Mouse (Mus musculus): ENCODE measurements around the gene Tm4sf5. TPM values are rescaled to one million over a fixed set of nuclear protein-coding genes. Genes with fewer than 3 reads are reported as not detected.
A peak's percentile ranks its signal among the peaks of the same experiment; 100 is the strongest.

Gene Tm4sf5
- polyA plus RNA-seq, 1 experiment: not detected

DNA sequence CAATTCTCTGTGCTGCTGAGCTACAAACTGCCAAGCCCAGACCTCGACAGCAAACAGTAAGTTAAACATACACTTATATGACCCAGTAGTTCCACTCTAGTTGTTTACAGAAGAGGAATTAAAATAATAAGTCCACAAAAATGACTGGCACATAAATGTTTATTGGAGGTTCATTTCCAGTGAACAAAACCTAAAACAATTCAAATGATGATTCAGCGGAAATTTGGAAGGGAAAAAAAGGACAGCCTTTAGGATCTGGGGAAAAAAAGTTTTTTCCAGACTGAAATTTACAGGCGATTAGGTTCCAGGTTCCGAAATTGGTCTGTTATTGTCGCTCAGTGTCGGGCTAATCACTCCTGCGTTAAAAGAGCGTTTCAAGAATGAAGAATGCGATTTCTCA lies 34.4 kb downstream of the Tm4sf5 start:
- no peaks in the 10 kb centered on the region for H3K36me3 ChIP-seq (ENCODE audit: control insufficient read depth, insufficient read depth)
- peak overlapping the region; percentile 41 for H3ac ChIP-seq (ENCODE audit: control insufficient read depth, insufficient read length, low read depth)
- H3K79me3 ChIP-seq (ENCODE audit: low read depth): no peaks in the 10 kb centered on the region
- no peaks in the 10 kb centered on the region for H3K79me2 ChIP-seq (ENCODE audit: control insufficient read depth, insufficient read depth)
- TF ChIP-seq CEBPB (IDR thresholded peaks at IDR 0.05; ENCODE audit: low read depth): no peak
- no peak for TF ChIP-seq CTCF (IDR thresholded peaks at IDR 0.05; ENCODE audit: control insufficient read depth, insufficient read depth, insufficient read length)
- no peak for TF ChIP-seq MYOD1 (IDR thresholded peaks at IDR 0.05; ENCODE audit: control insufficient read depth, insufficient read length, low read depth)
- TF ChIP-seq MAX (IDR thresholded peaks at IDR 0.05): no peak
- TF ChIP-seq MYOG (IDR thresholded peaks at IDR 0.05; ENCODE audit: control insufficient read depth, extremely low read depth, insufficient read length): no peak
- no peak for TF ChIP-seq USF1 (IDR thresholded peaks at IDR 0.05; ENCODE audit: low read depth)
- TF ChIP-seq FOSL1 (IDR thresholded peaks at IDR 0.05; ENCODE audit: insufficient read depth, low read length, poor library complexity, severe bottlenecking): no peak
- no peaks in the 10 kb centered on the region for H3K27me3 ChIP-seq (ENCODE audit: control insufficient read depth, insufficient read depth, insufficient read length)
- H3K4me3 ChIP-seq (ENCODE audit: insufficient read depth, poor library complexity, severe bottlenecking): peak overlapping the region; percentile 41

DNA sequence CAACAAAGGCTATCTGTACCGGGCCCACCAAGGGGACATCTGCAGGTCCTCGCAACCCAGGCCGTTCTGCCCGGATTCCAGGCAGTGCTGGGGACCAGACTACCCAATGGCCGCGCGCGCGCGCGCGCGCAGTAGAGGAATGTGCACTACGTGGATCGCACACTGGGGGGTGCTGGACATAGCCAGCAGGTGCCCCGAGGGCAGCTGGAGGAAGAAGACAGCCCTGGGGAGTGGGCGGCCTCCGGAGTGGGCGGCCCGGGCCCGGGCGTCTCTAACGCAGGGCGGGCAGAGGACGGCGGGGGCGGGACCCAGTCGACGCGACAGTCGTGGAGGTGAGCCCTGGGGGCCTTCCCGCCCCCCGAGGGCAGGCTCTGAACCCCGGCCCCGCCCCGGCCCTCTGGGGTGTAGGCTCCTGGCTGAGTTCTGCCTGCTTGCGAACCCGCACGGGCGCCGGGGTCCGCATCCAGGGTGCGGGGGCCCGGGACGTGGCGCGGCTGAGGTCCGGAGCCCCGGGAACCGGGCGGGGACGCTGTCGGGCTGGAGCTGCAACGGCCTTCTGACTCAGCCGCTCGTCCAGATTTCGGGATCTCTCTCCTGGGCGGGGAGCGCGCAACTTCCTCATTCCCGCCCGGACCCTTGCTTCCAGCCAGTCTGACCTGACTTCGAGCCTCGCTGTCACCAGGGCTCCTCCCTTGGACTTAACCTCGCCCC lies 35.0 kb downstream of the Tm4sf5 start, which contains the start of gene Pld2:
Pld2 (plus strand) TSS at position 188 of the 711 bp plus-strand sequence.
- Histone ChIP-seq H3K36me3 (ENCODE audit: control insufficient read depth, insufficient read depth) (no peaks in the 10 kb centered on the region), H3K79me2 (ENCODE audit: control insufficient read depth, insufficient read depth) (no peaks in the 10 kb centered on the region), H3K27me3 (ENCODE audit: control insufficient read depth, insufficient read depth, insufficient read length) (no peaks in the 10 kb centered on the region), H3K79me3 (ENCODE audit: low read depth) (no peaks in the 10 kb centered on the region), H3K4me3 (ENCODE audit: insufficient read depth, poor library complexity, severe bottlenecking) (peak within 1 kb of the TSS; percentile 41), H3ac (ENCODE audit: control insufficient read depth, insufficient read length, low read depth) (peak within 1 kb of the TSS; percentile 80)
- TF ChIP-seq CTCF (IDR thresholded peaks at IDR 0.05; ENCODE audit: control insufficient read depth, insufficient read depth, insufficient read length) (peak; percentile 76), MYOD1 (IDR thresholded peaks at IDR 0.05; ENCODE audit: control insufficient read depth, insufficient read length, low read depth) (peak; percentile 40), MAX (IDR thresholded peaks at IDR 0.05) (peak; percentile 48), USF1 (IDR thresholded peaks at IDR 0.05; ENCODE audit: low read depth) (no peak)

DNA sequence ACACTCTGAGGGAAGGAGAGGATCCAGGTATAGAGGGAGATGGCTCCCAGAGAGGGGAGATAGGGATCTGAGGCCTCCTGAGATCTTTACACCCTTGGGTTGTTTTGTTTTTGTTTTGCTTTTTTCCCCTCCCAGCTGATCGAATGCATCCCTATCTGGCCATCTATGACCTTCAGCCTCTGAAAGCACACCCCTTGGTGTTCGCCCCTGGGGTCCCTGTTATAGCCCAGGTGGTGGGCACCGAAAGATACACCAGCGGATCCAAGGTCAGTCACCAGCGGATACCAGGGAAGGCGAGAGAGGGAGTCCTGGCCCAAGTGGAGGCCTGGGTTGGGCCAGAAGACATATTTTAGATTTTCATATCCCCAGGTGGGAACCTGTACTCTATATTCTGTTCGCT lies 35.9 kb downstream of the Tm4sf5 start:
- TF ChIP-seq USF1 (IDR thresholded peaks at IDR 0.05; ENCODE audit: low read depth): no peak
- no peak for TF ChIP-seq MYOD1 (IDR thresholded peaks at IDR 0.05; ENCODE audit: control insufficient read depth, insufficient read length, low read depth)
- TF ChIP-seq CEBPB (IDR thresholded peaks at IDR 0.05; ENCODE audit: low read depth): no peak
- Histone ChIP-seq H3K79me2 (ENCODE audit: control insufficient read depth, insufficient read depth) (no peaks in the 10 kb centered on the region), H3K4me3 (ENCODE audit: insufficient read depth, poor library complexity, severe bottlenecking) (no peak overlapping the region), H3ac (ENCODE audit: control insufficient read depth, insufficient read length, low read depth) (no peak overlapping the region), H3K79me3 (ENCODE audit: low read depth) (no peaks in the 10 kb centered on the region), H3K36me3 (ENCODE audit: control insufficient read depth, insufficient read depth) (no peaks in the 10 kb centered on the region), H3K27me3 (ENCODE audit: control insufficient read depth, insufficient read depth, insufficient read length) (no peaks in the 10 kb centered on the region)

DNA sequence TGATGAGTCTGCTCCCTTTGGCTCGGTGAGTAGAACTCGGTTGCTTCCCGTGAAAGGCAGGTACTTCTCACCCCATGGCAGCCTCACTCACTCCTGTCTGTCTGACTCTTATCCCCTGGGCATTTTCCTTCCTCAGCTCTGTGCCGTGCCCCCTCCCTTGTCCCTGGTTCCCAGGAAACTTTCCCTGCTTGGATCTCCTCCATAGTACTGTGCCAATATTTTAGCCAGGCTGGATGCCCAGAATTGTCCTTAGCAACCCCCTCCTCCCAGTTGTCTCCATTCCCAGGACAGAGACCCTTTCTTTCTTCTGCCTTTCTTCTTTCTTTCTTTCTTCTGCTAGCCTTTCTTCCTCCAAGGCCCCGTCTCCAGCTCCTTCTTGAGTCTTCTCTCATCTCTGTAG lies 36.4 kb downstream of the Tm4sf5 start:
- Histone ChIP-seq H3K79me2 (ENCODE audit: control insufficient read depth, insufficient read depth) (no peaks in the 10 kb centered on the region), H3K4me3 (ENCODE audit: insufficient read depth, poor library complexity, severe bottlenecking) (no peak overlapping the region), H3ac (ENCODE audit: control insufficient read depth, insufficient read length, low read depth) (no peak overlapping the region), H3K36me3 (ENCODE audit: control insufficient read depth, insufficient read depth) (no peaks in the 10 kb centered on the region), H3K27me3 (ENCODE audit: control insufficient read depth, insufficient read depth, insufficient read length) (no peaks in the 10 kb centered on the region), H3K79me3 (ENCODE audit: low read depth) (no peaks in the 10 kb centered on the region)
- TF ChIP-seq MYOD1 (IDR thresholded peaks at IDR 0.05; ENCODE audit: control insufficient read depth, insufficient read length, low read depth): no peak
- TF ChIP-seq MYOG (IDR thresholded peaks at IDR 0.05; ENCODE audit: control insufficient read depth, extremely low read depth, insufficient read length): no peak
- no peak for TF ChIP-seq CEBPB (IDR thresholded peaks at IDR 0.05; ENCODE audit: low read depth)
- TF ChIP-seq USF1 (IDR thresholded peaks at IDR 0.05; ENCODE audit: low read depth): no peak
- no peak for TF ChIP-seq CTCF (IDR thresholded peaks at IDR 0.05; ENCODE audit: control insufficient read depth, insufficient read depth, insufficient read length)
- no peak for TF ChIP-seq MAX (IDR thresholded peaks at IDR 0.05)
- TF ChIP-seq FOSL1 (IDR thresholded peaks at IDR 0.05; ENCODE audit: insufficient read depth, low read length, poor library complexity, severe bottlenecking): no peak

DNA sequence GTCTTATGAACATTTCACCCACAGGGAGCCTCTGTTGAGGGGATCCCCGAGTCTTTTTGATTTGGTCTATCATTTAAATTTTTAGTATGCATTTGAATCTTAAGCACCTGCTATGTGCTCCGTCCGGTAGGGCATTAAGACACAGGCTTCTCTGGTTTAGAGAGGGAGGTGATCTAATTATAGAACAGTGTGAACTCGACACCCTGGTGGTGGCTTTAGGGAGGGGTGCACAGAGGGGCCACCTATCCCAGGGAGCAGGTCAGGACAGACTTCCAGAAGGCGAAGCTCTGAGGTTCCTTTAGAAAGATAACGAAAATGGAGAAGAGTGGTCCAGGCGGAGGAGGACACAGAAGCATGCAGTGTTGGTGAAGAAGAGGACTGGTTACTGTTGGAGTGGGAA lies 39.5 kb downstream of the Tm4sf5 start:
- H3K79me3 ChIP-seq (ENCODE audit: low read depth): no peaks in the 10 kb centered on the region
- TF ChIP-seq FOSL1 (IDR thresholded peaks at IDR 0.05; ENCODE audit: insufficient read depth, low read length, poor library complexity, severe bottlenecking) (no peak), USF1 (IDR thresholded peaks at IDR 0.05; ENCODE audit: low read depth) (no peak), CTCF (IDR thresholded peaks at IDR 0.05; ENCODE audit: control insufficient read depth, insufficient read depth, insufficient read length) (no peak), MYOG (IDR thresholded peaks at IDR 0.05; ENCODE audit: control insufficient read depth, extremely low read depth, insufficient read length) (no peak), MAX (IDR thresholded peaks at IDR 0.05) (no peak), MYOD1 (IDR thresholded peaks at IDR 0.05; ENCODE audit: control insufficient read depth, insufficient read length, low read depth) (no peak), CEBPB (IDR thresholded peaks at IDR 0.05; ENCODE audit: low read depth) (no peak)

DNA sequence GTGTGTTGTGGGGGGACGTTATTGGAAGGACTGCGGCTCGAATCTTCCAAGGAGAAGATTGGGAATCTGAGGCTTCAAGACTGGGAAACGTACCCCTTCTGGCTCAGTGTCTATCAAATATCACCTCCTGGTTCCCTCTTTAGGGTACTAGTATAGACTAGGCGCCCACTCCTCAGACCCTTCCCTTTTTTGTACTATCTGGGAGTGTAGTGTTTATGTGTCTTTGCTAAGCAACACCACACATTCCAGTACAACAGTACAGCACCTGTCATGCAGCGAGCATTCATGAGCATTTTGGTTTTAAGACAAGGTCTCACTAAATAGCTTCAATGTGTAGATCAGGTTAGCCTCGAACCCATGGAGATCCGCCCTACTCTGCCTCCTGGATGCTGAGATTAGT lies 46.5 kb downstream of the Tm4sf5 start:
- Histone ChIP-seq H3ac (ENCODE audit: control insufficient read depth, insufficient read length, low read depth) (no peak overlapping the region), H3K79me3 (ENCODE audit: low read depth) (no peaks in the 10 kb centered on the region), H3K4me3 (ENCODE audit: insufficient read depth, poor library complexity, severe bottlenecking) (no peak overlapping the region), H3K27me3 (ENCODE audit: control insufficient read depth, insufficient read depth, insufficient read length) (no peaks in the 10 kb centered on the region), H3K79me2 (ENCODE audit: control insufficient read depth, insufficient read depth) (no peaks in the 10 kb centered on the region), H3K36me3 (ENCODE audit: control insufficient read depth, insufficient read depth) (no peaks in the 10 kb centered on the region)
- TF ChIP-seq CTCF (IDR thresholded peaks at IDR 0.05; ENCODE audit: control insufficient read depth, insufficient read depth, insufficient read length) (no peak), FOSL1 (IDR thresholded peaks at IDR 0.05; ENCODE audit: insufficient read depth, low read length, poor library complexity, severe bottlenecking) (no peak), MAX (IDR thresholded peaks at IDR 0.05) (no peak), CEBPB (IDR thresholded peaks at IDR 0.05; ENCODE audit: low read depth) (no peak), MYOG (IDR thresholded peaks at IDR 0.05; ENCODE audit: control insufficient read depth, extremely low read depth, insufficient read length) (no peak)

More for the DNA sequence above, 39.5 kb downstream of the Tm4sf5 start:
- Histone ChIP-seq H3K4me3 (ENCODE audit: insufficient read depth, poor library complexity, severe bottlenecking) (no peak overlapping the region), H3K79me2 (ENCODE audit: control insufficient read depth, insufficient read depth) (no peaks in the 10 kb centered on the region), H3K36me3 (ENCODE audit: control insufficient read depth, insufficient read depth) (no peaks in the 10 kb centered on the region), H3ac (ENCODE audit: control insufficient read depth, insufficient read length, low read depth) (no peak overlapping the region), H3K27me3 (ENCODE audit: control insufficient read depth, insufficient read depth, insufficient read length) (no peaks in the 10 kb centered on the region)

Measured in C2C12 (cell line).